Mouse (Mus musculus) ovary, postnatal 14 days (tissue): ENCODE data around the gene Fam89b.

Source experiments
- DNase-seq: peaks from one replicate; pipeline ENCODE4 v3.0.0; 2022; ENCODE audit warnings: low spot score

Fam89b gene

GRCm38 (mm10) chr19:5739446-5739845 lies 10.0 kb upstream of the Fam89b start:
- no peak for DNase-seq

- DNase-seq, result no peak
Observed at GRCm38 (mm10) chr19:5734325-5734724, 4.9 kb upstream of the Fam89b start.

GRCm38 (mm10) chr19:5731264-5731978 lies 2.0 kb upstream of the Fam89b start:
- DNase-seq, result peak; percentile 86

- DNase-seq, result no peak
Observed at GRCm38 (mm10) chr19:5730314-5731186, 1.1 kb upstream of the Fam89b start.

- DNase-seq, result no peak
Observed at GRCm38 (mm10) chr19:5728631-5729443, 616 bp downstream of the Fam89b start.

GRCm38 (mm10) chr19:5727701-5728100 lies 1.8 kb downstream of the Fam89b start:
- DNase-seq, result peak; percentile 87

GRCm38 (mm10) chr19:5726961-5727578 lies 2.4 kb downstream of the Fam89b start:
- DNase-seq, result no peak

- DNase-seq, result no peak
Observed at GRCm38 (mm10) chr19:5725767-5726515, 3.5 kb downstream of the Fam89b start, which contains the start of gene Ehbp1l1. Gene Ehbp1l1, minus strand, starts transcription at chr19:5726317.

GRCm38 (mm10) chr19:5725029-5725707 lies 4.3 kb downstream of the Fam89b start:
- DNase-seq, result no peak

GRCm38 (mm10) chr19:5724549-5724941 lies 4.9 kb downstream of the Fam89b start:
- no peak for DNase-seq

- no peak for DNase-seq
Observed at GRCm38 (mm10) chr19:5723934-5724548, 5.4 kb downstream of the Fam89b start.

- DNase-seq, result no peak
Observed at GRCm38 (mm10) chr19:5722848-5723425, 6.5 kb downstream of the Fam89b start.

- no peak for DNase-seq
Observed at GRCm38 (mm10) chr19:5721233-5721632, 8.2 kb downstream of the Fam89b start.

- no peak for DNase-seq
Observed at GRCm38 (mm10) chr19:5716955-5717354, 12.5 kb downstream of the Fam89b start.

- no peak for DNase-seq
Observed at GRCm38 (mm10) chr19:5715793-5716688, 13.4 kb downstream of the Fam89b start.

- DNase-seq, result peak; percentile 57
Observed at GRCm38 (mm10) chr19:5713730-5714129, 15.7 kb downstream of the Fam89b start.

GRCm38 (mm10) chr19:5713255-5713654 lies 16.2 kb downstream of the Fam89b start:
- DNase-seq, result no peak

GRCm38 (mm10) chr19:5711907-5712460 lies 17.5 kb downstream of the Fam89b start:
- no peak for DNase-seq
